Mouse (Mus musculus): ENCODE results near the gene Inafm2. TPM values are rescaled to one million over a fixed set of nuclear protein-coding genes. Genes with fewer than 3 reads are reported as not detected.

The Inafm2 gene
- polyA plus RNA-seq, 1 experiment: 8.1 TPM

DNA sequence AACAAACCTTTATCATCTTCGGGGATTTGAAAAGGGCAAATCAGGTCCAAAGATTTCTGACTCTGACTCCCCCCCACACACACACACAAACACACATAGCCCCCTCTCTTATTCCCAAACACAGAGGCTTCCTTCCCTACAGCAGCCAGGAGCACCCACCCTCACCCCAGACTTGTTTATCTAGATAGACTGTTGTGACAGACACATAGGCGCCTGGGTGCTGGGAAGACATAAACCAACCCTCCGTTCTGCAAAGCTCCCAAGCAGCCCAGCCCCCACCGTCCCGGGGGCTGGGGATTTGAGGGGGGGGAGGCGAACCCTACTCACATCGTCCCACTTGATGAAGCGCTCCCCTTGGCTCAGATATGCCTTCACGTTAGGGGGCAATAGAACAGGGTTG, 17.6 kb upstream of the Inafm2 start:
- no peaks in the 10 kb centered on the region for H3K4me1 ChIP-seq (ENCODE audit: control insufficient read depth, insufficient read depth, low read length)
- 30% methylated on average over 9 of the region's 9 CpGs for WGBS
- peak overlapping the region; percentile 32; the same call in 1 of the 2 replicates for H3K4me3 ChIP-seq (ENCODE audit: insufficient read depth, low read depth, low read length)
- no peak for TF ChIP-seq CTCF (conservative IDR thresholded peaks at IDR 0.05; ENCODE audit: insufficient read depth, insufficient read length, low read depth, low read length)
- no peak for TF ChIP-seq POLR2A (IDR thresholded peaks at IDR 0.05; ENCODE audit: low read depth, low read length)
- DNase-seq: no peak
- no peaks in the 10 kb centered on the region for H3K27me3 ChIP-seq (replicated peaks; ENCODE audit: control insufficient read depth, insufficient read depth, low read length)
- no peak overlapping the region for H3K27ac ChIP-seq (ENCODE audit: insufficient read depth, low read depth, low read length)
- no peaks in the 10 kb centered on the region for H3K36me3 ChIP-seq (ENCODE audit: control insufficient read depth, insufficient read depth, low read length)

DNA sequence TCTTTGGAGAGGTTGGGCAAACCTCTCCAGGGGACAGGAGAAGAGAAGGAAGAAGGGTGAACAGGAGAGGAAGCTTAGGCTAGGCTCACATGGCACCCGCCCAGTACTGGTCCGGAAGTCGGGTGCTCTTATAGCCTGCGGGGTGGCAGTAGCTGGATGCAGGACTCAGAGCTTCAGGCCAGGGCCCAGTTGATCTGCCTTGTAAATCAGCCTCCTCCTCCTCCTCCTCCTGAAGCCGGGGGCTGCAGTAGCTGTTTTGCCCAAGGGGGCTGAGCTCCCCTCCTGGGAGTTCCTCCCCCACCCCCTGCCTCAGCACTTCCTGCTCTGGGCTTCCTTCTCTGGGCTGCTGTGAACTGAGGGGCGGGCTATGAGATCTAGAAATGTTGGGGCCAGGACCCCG, 17.2 kb upstream of the Inafm2 start, which contains the start of gene Plcb2:
Plcb2 (minus strand) TSS at position 102 of the 400 bp plus-strand sequence.
- peak within 1 kb of the TSS; percentile 32; the same call in 1 of the 2 replicates for H3K4me3 ChIP-seq (ENCODE audit: insufficient read depth, low read depth, low read length)
- H3K36me3 ChIP-seq (ENCODE audit: control insufficient read depth, insufficient read depth, low read length): no peaks in the 10 kb centered on the region
- WGBS: 29% methylated on average over 7 of the region's 7 CpGs
- no peaks in the 10 kb centered on the region for H3K27me3 ChIP-seq (replicated peaks; ENCODE audit: control insufficient read depth, insufficient read depth, low read length)
- H3K27ac ChIP-seq (ENCODE audit: insufficient read depth, low read depth, low read length): no peak within 1 kb of the TSS
- peak; percentile 27 for DNase-seq
- TF ChIP-seq POLR2A (IDR thresholded peaks at IDR 0.05; ENCODE audit: low read depth, low read length): no peak
- TF ChIP-seq CTCF (conservative IDR thresholded peaks at IDR 0.05; ENCODE audit: insufficient read depth, insufficient read length, low read depth, low read length): no peak
- H3K4me1 ChIP-seq (ENCODE audit: control insufficient read depth, insufficient read depth, low read length): no peaks in the 10 kb centered on the region

DNA sequence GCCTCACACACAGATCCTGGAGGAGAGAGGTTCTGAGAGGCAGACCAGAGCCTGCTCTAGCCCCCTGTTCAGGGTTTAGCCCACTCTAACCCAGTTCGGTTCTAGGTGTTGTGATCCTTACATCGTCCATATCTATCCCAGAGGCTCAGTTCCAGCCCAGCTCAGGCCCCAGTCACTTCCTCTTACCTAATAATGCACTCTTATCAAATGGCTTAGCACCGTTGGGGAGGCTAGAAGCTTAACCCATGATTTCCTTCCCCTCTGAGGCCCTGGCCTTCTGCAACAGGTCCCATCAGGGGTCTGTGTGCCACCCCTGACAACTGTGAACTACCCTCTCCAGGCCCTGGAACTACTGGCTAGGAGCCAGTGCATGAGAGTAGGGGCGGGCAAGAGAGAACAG, 16.4 kb upstream of the Inafm2 start:
- DNase-seq: no peak
- 59% methylated on average over 4 of the region's 4 CpGs for WGBS
- Histone ChIP-seq H3K4me3 (ENCODE audit: insufficient read depth, low read depth, low read length) (no peak overlapping the region), H3K27me3 (replicated peaks; ENCODE audit: control insufficient read depth, insufficient read depth, low read length) (no peaks in the 10 kb centered on the region), H3K4me1 (ENCODE audit: control insufficient read depth, insufficient read depth, low read length) (no peaks in the 10 kb centered on the region), H3K27ac (ENCODE audit: insufficient read depth, low read depth, low read length) (no peak overlapping the region), H3K36me3 (ENCODE audit: control insufficient read depth, insufficient read depth, low read length) (no peaks in the 10 kb centered on the region)
- TF ChIP-seq CTCF (conservative IDR thresholded peaks at IDR 0.05; ENCODE audit: insufficient read depth, insufficient read length, low read depth, low read length) (no peak), POLR2A (IDR thresholded peaks at IDR 0.05; ENCODE audit: low read depth, low read length) (no peak)

DNA sequence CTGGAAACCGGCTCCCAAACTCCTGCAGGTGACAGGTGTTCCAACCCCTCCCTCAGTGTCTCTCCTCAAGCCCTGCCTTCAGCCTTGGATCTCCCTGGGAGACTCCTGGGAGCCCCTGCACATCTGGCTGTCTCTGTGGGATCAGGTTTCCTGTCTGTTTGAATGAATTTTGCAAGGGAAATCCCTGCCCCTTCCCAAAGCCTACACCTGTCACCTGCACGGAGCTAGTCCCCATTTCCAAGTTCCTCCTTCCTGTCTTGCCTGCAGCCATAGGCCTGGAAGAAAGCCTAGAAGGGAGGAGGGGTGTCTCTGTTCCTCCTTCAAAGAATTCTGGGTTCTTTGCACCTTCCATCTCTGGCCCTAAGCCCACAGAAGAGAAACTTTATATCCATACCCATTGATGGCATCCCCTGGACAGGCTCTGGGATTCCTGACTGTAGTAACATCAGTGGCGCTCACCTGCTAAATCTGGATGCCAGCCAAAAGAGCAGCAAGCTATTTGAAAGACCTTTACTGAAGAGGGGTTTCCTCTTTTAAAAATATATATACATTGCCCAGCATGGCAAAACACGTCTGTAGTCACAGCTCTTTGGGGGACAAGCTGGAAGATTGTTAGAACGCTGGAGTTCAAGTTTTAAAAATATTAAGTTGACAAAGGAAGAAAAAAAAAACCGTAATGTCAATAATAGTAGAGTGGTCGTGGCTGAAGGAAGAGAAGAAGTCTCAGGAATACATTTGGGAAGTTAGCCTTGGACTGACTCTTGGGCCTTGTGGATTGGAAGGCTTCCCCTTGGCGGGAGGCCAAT, 15.5 kb upstream of the Inafm2 start:
- WGBS: 36% methylated on average over 8 of the region's 8 CpGs
- Histone ChIP-seq H3K4me3 (ENCODE audit: insufficient read depth, low read depth, low read length) (no peak overlapping the region), H3K4me1 (ENCODE audit: control insufficient read depth, insufficient read depth, low read length) (no peaks in the 10 kb centered on the region), H3K36me3 (ENCODE audit: control insufficient read depth, insufficient read depth, low read length) (no peaks in the 10 kb centered on the region), H3K27ac (ENCODE audit: insufficient read depth, low read depth, low read length) (no peak overlapping the region), H3K27me3 (replicated peaks; ENCODE audit: control insufficient read depth, insufficient read depth, low read length) (no peaks in the 10 kb centered on the region)
- DNase-seq: no peak
- TF ChIP-seq CTCF (conservative IDR thresholded peaks at IDR 0.05; ENCODE audit: insufficient read depth, insufficient read length, low read depth, low read length) (no peak), POLR2A (IDR thresholded peaks at IDR 0.05; ENCODE audit: low read depth, low read length) (no peak)

DNA sequence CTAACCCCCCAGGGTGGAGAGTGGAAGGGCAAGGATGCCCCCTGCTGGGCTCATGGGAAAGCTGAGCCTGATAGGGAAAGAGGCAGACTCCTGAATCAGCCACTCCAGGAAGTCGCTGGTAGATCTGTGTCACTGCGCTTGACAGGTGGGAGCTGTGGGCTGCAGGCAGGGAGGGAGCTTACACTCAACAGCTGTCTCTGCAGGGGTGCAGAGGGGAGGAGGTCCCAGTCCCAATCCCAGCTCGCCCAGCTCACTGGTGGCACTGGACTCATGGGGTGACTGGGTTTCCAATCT, 15.0 kb upstream of the Inafm2 start:
- H3K36me3 ChIP-seq (ENCODE audit: control insufficient read depth, insufficient read depth, low read length): no peaks in the 10 kb centered on the region
- WGBS: 9% methylated on average over 3 of the region's 3 CpGs
- no peaks in the 10 kb centered on the region for H3K4me1 ChIP-seq (ENCODE audit: control insufficient read depth, insufficient read depth, low read length)
- H3K27me3 ChIP-seq (replicated peaks; ENCODE audit: control insufficient read depth, insufficient read depth, low read length): no peaks in the 10 kb centered on the region
- H3K27ac ChIP-seq (ENCODE audit: insufficient read depth, low read depth, low read length): no peak overlapping the region
- DNase-seq: peak; percentile 80
- H3K4me3 ChIP-seq (ENCODE audit: insufficient read depth, low read depth, low read length): no peak overlapping the region
- TF ChIP-seq CTCF (conservative IDR thresholded peaks at IDR 0.05; ENCODE audit: insufficient read depth, insufficient read length, low read depth, low read length) (peak; percentile 76), POLR2A (IDR thresholded peaks at IDR 0.05; ENCODE audit: low read depth, low read length) (no peak)

DNA sequence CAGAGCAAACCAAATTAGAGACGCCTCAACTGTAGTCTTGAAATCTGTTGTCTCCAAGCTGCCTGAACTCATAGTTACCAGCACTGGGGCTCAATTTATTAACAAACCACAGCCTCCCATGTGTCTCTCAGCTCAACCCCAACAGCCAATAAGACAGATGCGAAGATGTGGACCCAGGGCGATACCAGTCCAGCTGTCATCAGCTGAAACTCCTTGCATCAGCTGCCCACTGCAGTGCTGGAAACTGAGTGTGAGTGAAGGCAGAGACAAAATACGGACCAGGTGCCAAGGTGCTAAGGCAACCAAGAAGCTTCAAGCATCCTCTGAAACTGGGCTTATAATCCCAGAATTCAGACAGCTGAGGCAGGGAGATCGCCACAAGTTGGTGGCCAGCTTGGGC, 13.6 kb upstream of the Inafm2 start:
- Histone ChIP-seq H3K4me3 (ENCODE audit: insufficient read depth, low read depth, low read length) (no peak overlapping the region), H3K36me3 (ENCODE audit: control insufficient read depth, insufficient read depth, low read length) (no peaks in the 10 kb centered on the region), H3K4me1 (ENCODE audit: control insufficient read depth, insufficient read depth, low read length) (no peaks in the 10 kb centered on the region), H3K27me3 (replicated peaks; ENCODE audit: control insufficient read depth, insufficient read depth, low read length) (no peaks in the 10 kb centered on the region), H3K27ac (ENCODE audit: insufficient read depth, low read depth, low read length) (no peak overlapping the region)
- no peak for DNase-seq
- TF ChIP-seq POLR2A (IDR thresholded peaks at IDR 0.05; ENCODE audit: low read depth, low read length): no peak
- no peak for TF ChIP-seq CTCF (conservative IDR thresholded peaks at IDR 0.05; ENCODE audit: insufficient read depth, insufficient read length, low read depth, low read length)
- WGBS: 84% methylated on average over 5 of the region's 5 CpGs

DNA sequence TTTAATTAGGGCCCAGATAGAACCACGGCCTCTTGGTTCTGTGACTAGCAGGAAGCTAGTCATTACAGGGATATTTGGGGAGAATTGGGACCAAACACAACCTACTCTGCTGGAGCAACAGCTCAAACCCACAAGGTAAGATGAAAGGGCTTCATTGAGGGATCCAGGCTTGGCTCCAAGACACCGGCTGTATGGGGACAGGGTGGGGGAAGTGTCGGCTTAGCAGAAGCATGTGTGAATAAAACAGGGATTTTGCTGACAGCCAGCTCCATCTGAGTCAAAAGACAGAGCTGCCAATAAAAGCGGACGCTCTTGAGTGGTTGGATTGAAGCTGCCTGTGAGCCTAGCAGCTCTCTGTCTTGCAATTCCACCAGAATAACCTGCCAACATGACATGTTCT, 12.2 kb upstream of the Inafm2 start:
- DNase-seq: no peak
- H3K36me3 ChIP-seq (ENCODE audit: control insufficient read depth, insufficient read depth, low read length): no peaks in the 10 kb centered on the region
- H3K4me3 ChIP-seq (ENCODE audit: insufficient read depth, low read depth, low read length): no peak overlapping the region
- TF ChIP-seq POLR2A (IDR thresholded peaks at IDR 0.05; ENCODE audit: low read depth, low read length) (no peak), CTCF (conservative IDR thresholded peaks at IDR 0.05; ENCODE audit: insufficient read depth, insufficient read length, low read depth, low read length) (no peak)
- 64% methylated on average over 5 of the region's 5 CpGs for WGBS
- no peaks in the 10 kb centered on the region for H3K4me1 ChIP-seq (ENCODE audit: control insufficient read depth, insufficient read depth, low read length)
- no peaks in the 10 kb centered on the region for H3K27me3 ChIP-seq (replicated peaks; ENCODE audit: control insufficient read depth, insufficient read depth, low read length)
- no peak overlapping the region for H3K27ac ChIP-seq (ENCODE audit: insufficient read depth, low read depth, low read length)
